Mouse (Mus musculus) bone marrow, adult 2 months (tissue): ENCODE measurements around the gene Sik3. TPM values are rescaled to one million over a fixed set of nuclear protein-coding genes. Genes with fewer than 3 reads are reported as not detected.

ENCODE experiments used
- H3K27ac ChIP-seq: fragments of 200-500 bp; 2 replicates; pipeline ENCODE4 v1.5.1; 2012; ENCODE audit warnings: low read depth, mild to moderate bottlenecking, control low read depth, inconsistent platforms, low read length; ENCODE audit not compliant: control insufficient read depth, poor library complexity, insufficient read depth
- H3K4me1 ChIP-seq: fragments of 200-500 bp; 2 replicates; pipeline ENCODE4 v1.6.1; 2011; ENCODE audit warnings: low read length; ENCODE audit not compliant: control insufficient read depth, insufficient read depth
- H3K4me3 ChIP-seq: fragments of 200-500 bp; replicated peaks from 2 replicates; pipeline ENCODE3; 2011; ENCODE audit warnings: mild to moderate bottlenecking, low read depth, low read length, control low read depth; ENCODE audit not compliant: control insufficient read depth
- CTCF ChIP-seq: fragments of 200-500 bp; IDR thresholded peaks from 2 replicates; pipeline ENCODE4 v1.5.1; 2011; ENCODE audit warnings: low read length, control low read depth; ENCODE audit not compliant: control insufficient read depth, insufficient read depth
- POLR2A ChIP-seq: fragments of 200-500 bp; IDR thresholded peaks from 2 replicates; pipeline ENCODE4 v1.6.1; 2011; ENCODE audit warnings: low read depth, mild to moderate bottlenecking, control low read depth, low read length, borderline replicate concordance; ENCODE audit not compliant: control insufficient read depth
- WGBS: fragments of 180-500 bp; shearing (Covaris S2); methylation state at CpG from one replicate; pipeline ENCODE4 v1.1.7; 2018; 5-methylcytosine and 5-hydroxymethylcytosine counted together
- polyA plus RNA-seq: library from polyadenylated mRNA; stranded (reverse); fragments of >200 nt; gene quantifications from 2 replicates; pipeline ENCODE4 v1.2.4, GENCODE M21; 2011; ENCODE audit warnings: low replicate concordance; ENCODE audit not compliant: missing spikeins, insufficient read depth, insufficient read length

The Sik3 gene
- polyA plus RNA-seq, 1 experiment = 19.0 TPM

- TF ChIP-seq CTCF (no peak), POLR2A (no peak)
- no peak overlapping the region for H3K4me3 ChIP-seq
- WGBS = 62% methylated on average over 11 of the region's 11 CpGs
- no peak overlapping the region for H3K27ac ChIP-seq
- H3K4me1 ChIP-seq = no peaks in the 10 kb centered on the region
Measured at GRCm38 (mm10) chr9:46215338-46216322, 203.0 kb downstream of the Sik3 start.

DNA sequence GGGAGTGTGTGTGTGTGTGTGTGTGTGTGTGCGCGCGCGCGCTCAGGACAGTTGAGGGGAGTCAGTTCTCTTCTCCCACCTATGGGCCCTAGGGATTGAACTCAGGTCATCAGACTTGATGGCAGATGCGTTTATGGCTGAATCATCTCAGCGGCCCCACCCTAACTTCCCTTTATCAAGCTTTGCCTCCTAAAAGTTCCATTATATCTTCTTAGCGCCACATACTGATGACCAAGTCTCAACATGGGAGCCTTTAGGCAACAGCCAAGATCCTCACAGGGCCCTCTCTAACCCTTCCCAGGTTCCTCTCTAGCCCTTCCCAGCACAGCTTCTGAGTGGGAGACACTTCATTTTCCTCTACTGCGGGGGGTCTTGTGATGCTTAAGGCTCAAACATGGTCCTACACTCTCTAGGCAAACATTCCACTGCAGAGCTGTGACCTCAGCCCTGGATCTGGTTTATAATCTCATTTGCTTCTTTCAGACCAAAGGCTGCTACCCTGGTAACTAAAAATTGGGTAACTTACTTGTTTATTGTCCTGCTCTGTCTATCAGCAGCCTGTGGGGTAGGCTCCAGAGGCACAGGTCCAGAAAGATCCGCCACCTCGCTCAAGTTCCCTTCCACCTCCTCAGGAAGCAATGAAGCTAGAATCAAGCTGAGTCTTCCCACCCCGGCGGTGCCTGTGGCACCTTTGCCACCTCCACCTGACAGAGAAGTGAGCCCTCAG, 204.3 kb downstream of the Sik3 start:
- TF ChIP-seq CTCF (no peak), POLR2A (no peak)

DNA sequence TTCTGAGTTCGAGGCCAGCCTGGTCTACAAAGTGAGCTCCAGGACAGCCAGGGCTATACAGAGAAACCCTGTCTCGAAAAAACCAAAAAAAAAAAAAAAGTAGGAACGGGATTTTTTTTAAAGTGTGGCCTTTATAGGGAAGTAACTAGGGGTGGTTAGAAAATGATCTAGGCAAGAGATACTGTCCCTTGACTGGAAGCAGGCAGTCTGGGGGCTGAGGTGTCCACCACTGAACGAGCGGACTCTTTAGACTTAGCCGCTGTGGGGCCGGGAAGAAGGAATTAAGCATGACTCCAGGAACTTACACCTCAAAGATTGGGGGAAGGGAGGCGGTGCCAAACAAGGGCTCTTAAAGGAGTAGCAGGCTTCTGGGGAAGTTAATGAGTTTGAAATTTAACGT, 205.6 kb downstream of the Sik3 start:
- 50% methylated on average over 9 of the region's 9 CpGs for WGBS
- no peak overlapping the region for H3K27ac ChIP-seq
- H3K4me3 ChIP-seq = no peak overlapping the region
- TF ChIP-seq POLR2A (no peak), CTCF (no peak)
- H3K4me1 ChIP-seq = no peaks in the 10 kb centered on the region

More for the DNA sequence above, 204.3 kb downstream of the Sik3 start:
- WGBS = 88% methylated on average over 13 of the region's 13 CpGs
- no peak overlapping the region for H3K4me3 ChIP-seq
- no peaks in the 10 kb centered on the region for H3K4me1 ChIP-seq
- no peak overlapping the region for H3K27ac ChIP-seq

DNA sequence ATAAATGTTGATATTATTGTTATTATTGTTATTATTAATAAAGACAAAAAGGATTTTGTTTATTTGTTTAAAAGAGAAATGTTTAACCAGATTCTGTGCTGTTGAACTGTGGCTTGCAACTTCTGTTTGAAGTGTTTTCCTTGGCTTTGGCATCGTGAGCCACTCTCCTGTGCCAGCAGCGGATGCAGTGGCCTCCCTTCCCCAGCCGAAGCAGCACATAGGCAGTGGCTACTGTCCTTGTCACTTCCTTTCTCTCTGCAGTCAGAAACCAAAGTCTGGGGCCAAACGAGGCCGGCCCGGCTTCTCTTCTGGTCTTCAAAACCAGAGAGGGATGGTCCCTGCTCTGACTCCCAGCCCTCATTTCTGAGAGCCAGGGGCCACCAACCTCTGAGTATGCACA, 210.5 kb downstream of the Sik3 start:
- 83% methylated on average over 6 of the region's 6 CpGs for WGBS
- Histone ChIP-seq H3K4me3 (no peak overlapping the region), H3K27ac (no peak overlapping the region)

DNA sequence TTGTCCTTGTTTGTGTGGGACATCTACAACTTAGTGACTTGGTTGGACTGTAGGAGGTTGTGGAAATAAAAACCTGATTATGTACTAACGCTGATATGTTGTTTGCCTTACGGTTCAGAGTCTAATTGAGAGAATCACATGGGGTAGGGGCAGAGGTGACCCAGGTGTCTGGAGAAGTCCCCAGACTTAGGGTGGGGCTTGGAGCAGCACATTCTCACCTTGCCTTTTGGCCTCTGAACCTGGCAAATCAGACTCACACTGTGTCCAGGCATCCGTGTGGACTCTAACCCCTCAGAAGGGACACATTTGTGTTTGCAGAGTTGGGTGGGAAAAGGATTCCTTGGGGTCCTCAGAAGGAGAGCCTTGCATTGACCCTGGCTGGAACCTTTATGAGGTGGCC, 211.5 kb downstream of the Sik3 start:
- 81% methylated on average over 3 of the region's 3 CpGs for WGBS
- no peak overlapping the region for H3K27ac ChIP-seq

More for the DNA sequence above, 210.5 kb downstream of the Sik3 start:
- TF ChIP-seq CTCF = no peak
- TF ChIP-seq POLR2A = no peak
- no peaks in the 10 kb centered on the region for H3K4me1 ChIP-seq

DNA sequence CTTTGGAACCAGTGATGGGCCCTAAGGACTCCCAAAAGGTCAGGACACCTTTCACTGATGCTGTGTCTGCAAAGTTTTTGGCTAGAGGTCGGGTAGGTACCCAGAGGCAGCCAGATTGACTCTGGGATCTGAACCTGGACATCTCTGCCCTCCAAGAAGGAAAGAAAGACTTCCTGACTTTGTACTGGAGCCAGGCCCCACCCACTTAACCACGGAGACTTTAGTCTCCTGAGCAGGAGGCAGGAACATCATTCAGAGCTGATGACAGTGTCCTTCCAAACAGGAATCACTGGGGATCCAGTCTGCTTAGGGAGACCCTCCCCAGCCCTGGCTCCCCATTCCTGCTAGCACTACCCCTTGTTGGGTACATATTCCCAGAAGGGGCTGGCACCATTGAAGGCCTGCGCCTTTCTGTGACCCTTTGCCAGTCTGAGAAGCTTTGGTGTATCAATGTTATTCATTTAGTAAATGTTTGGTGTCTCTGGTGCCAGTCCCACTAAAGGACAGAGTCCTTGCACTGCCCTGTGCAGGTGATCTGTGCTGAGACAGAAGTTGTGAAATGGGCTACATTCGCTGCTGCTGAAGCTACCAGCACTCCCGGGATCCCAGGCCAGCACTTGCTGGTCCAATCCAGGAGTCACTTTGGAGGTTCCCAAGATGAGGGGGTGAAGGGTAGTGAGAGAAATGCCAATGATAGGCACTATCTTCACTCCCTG, 212.5 kb downstream of the Sik3 start:
- TF ChIP-seq POLR2A = no peak
- no peak for TF ChIP-seq CTCF
- 59% methylated on average over 5 of the region's 5 CpGs for WGBS
- H3K27ac ChIP-seq = no peak overlapping the region
- no peak overlapping the region for H3K4me3 ChIP-seq
- no peaks in the 10 kb centered on the region; the same call in 1 of the 2 replicates for H3K4me1 ChIP-seq

More for the DNA sequence above, 211.5 kb downstream of the Sik3 start:
- Histone ChIP-seq H3K4me3 (no peak overlapping the region), H3K4me1 (no peaks in the 10 kb centered on the region)
- TF ChIP-seq CTCF = no peak
- TF ChIP-seq POLR2A = no peak

DNA sequence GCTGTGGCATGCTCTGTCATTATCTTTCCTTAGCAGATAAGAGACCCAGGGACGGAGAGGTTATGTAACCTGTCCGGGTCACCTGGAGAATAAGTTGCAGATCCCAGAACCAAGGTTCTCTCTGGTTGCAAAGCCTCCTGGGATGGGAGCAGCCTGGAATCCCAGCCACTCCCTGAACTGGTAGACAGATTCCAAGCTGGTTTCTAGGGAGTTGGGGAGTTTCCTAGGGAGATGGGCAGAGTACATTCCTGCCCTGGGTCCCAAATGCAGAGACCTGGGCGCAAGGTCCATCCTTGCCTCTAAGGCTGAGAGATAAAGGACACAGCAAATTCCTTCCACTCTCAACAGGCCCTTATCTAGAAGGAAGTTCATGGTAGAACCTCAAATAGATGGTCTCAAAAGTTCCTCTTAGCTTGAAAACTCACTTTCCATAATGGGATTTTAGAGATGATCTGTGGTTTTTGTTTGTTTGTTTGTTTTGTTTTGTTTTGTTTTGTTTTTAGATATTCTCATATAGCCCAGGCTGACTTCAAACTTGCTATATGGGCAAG, 214.5 kb downstream of the Sik3 start:
- Histone ChIP-seq H3K27ac (no peak overlapping the region), H3K4me1 (no peaks in the 10 kb centered on the region; the same call in 1 of the 2 replicates)
- 66% methylated on average over 3 of the region's 3 CpGs for WGBS

DNA sequence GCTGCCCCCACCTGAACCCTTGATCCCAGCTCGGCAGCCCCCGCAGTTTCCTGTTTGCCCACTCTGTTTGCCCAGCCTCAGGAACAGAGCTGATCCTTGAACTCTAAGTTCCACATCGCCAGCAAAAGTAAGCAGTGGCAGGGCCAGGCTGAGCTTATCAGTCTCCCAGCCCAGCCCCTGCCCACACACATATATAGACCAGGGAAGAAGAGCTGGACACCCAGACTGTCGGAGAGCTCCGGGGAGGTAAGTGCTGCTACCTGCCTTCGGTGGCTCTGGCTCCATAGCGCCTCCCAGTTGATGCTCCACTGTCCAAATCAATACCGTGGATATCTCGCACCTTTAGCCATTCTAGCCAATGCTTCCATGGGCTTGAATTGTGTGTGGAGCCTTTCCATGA, 215.9 kb downstream of the Sik3 start, which contains the start of gene Apoa1:
Apoa1 (plus strand) TSS at position 90 of the 400 bp plus-strand sequence.
- no peaks in the 10 kb centered on the region; the same call in 1 of the 2 replicates for H3K4me1 ChIP-seq
- H3K27ac ChIP-seq = no peak within 1 kb of the TSS
- no peak for TF ChIP-seq CTCF
- no peak for TF ChIP-seq POLR2A
- WGBS = 71% methylated on average over 9 of the region's 9 CpGs
- H3K4me3 ChIP-seq = no peak within 1 kb of the TSS

More for the DNA sequence above, 214.5 kb downstream of the Sik3 start:
- TF ChIP-seq CTCF (no peak), POLR2A (no peak)
- no peak overlapping the region for H3K4me3 ChIP-seq
